Mouse (Mus musculus) ES-Bruce4 (cell line): Measurements from ENCODE around the gene Vezf1.

ENCODE experiments used
- EP300 ChIP-seq: IDR thresholded peaks from 2 replicates; pipeline ENCODE4 v1.6.1; 2011; ENCODE audit warnings: low read depth, low read length; ENCODE audit not compliant: insufficient read depth
- POLR2A ChIP-seq: IDR thresholded peaks from one replicate; pipeline ENCODE4 v1.8.1; 2011; ENCODE audit warnings: low read length; ENCODE audit not compliant: insufficient read depth

DNA sequence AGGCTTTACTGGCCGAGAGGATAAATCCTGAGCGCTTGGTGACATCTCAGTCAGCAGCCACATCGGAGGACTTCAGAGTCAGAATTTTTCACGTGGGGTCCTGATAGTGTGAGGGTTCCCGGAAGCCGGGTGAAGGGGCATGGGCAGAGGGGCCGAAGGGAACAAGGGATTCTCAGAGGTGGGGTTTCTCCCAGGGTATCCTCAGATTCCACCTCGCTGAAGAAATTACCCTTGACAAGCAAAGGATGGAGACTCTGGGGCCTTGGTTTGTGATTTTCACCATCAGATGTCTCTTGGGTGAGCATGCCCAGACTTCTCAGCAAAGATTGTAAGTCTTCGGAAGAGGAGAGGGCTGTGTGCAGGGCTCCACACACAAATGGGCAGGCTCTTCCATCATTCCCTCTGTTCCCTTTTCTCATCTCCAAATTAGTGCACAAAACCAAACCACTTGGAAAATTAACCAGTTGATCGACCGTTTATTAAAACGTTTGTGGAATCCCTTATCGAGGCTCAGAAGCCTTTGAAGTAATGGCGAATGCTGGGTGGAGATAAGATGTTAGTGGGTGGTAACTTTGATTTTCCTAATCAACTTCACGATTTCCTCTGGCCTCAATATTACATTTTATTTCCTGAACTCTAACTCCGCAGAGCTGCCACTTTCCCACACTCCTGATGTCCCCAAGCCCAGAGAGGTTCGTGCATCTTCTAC is 30.1 kb downstream of the Vezf1 start, which contains the start of gene Cuedc1:
- no peak for TF ChIP-seq POLR2A
- no peak for TF ChIP-seq EP300
